Mouse (Mus musculus) adipocyte (in vitro differentiated cells): ENCODE data around the gene Lrrc23.
"Not testable (repeated sequence)": the region's sequence is repeated elsewhere in the genome, so short reads cannot be mapped to it uniquely, and the experiment has no call there.

Experiments
- DNase-seq: peaks from one replicate; pipeline ENCODE4 v3.0.0-alpha.2; 2016; ENCODE audit warnings: low spot score

The Lrrc23 gene

DNA sequence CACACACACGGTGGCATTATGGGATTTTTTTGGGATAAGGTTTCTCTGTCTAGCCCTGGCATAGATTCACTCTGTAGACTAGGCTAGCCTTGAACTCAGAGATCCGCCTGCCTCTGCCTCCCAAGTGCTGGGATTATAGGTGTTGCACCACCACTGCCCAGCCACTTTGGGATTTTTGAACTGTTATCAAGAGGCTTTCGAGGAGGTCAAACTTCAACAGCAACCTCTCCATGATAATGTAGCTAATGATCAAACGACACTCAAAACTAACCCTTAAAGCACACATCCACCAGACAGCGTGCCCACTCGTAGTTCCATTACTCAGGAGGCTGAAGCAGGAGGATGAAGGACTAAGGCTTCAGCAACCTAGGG, 28.4 kb upstream of the Lrrc23 start:
- no peak for DNase-seq

DNA sequence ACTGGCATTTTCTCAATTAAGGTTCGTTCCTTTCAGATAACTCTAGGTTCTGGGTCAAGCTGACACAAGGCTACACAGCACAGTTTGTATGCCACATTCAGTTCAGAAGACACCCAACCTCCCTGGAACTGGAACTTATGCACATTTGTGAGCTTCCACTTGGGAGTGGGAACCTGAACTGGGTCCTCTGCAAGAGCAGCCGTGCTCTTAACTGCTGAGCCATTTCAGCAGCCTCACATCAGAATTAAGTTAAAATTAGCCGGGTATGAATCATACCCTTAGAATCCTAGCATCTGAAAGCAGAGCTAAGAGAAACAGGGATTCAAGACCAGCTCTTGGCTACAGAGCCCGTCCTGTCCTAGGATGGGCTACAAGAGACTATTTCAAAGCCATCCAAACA, 27.8 kb upstream of the Lrrc23 start:
- DNase-seq, result no peak

DNA sequence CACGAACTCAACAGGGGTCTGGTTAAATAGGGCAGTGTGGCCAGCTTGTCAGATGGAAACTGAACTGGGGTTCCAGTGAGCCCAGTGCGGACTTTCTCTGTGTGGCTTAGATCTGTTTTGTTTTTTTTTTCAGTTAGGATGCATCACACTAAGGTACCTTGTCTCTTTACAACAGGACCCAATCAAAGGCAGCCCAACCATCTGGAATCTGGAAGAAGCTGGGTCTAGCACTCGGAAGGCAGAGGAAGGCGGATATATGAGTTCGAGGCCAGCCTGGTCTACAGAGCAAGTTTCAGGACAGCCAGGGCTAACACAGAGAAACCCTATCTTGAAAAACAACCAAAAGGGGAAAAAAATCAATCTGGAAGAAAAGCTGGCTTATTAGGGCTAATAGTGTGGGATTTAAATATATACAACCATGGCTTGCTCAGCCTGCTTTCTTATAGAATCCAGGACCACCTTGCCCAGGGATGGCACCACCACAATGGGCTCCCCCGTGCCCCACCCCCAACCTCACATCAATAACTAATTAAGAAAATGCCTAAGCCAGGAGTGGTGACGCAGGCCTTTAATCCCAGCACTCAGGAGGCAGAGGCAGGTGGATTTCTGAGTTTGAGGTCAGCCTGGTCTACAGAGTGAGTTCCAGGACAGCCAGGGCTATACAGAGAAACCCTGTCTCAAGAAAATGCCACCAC, 27.1 kb upstream of the Lrrc23 start:
- no peak for DNase-seq

DNA sequence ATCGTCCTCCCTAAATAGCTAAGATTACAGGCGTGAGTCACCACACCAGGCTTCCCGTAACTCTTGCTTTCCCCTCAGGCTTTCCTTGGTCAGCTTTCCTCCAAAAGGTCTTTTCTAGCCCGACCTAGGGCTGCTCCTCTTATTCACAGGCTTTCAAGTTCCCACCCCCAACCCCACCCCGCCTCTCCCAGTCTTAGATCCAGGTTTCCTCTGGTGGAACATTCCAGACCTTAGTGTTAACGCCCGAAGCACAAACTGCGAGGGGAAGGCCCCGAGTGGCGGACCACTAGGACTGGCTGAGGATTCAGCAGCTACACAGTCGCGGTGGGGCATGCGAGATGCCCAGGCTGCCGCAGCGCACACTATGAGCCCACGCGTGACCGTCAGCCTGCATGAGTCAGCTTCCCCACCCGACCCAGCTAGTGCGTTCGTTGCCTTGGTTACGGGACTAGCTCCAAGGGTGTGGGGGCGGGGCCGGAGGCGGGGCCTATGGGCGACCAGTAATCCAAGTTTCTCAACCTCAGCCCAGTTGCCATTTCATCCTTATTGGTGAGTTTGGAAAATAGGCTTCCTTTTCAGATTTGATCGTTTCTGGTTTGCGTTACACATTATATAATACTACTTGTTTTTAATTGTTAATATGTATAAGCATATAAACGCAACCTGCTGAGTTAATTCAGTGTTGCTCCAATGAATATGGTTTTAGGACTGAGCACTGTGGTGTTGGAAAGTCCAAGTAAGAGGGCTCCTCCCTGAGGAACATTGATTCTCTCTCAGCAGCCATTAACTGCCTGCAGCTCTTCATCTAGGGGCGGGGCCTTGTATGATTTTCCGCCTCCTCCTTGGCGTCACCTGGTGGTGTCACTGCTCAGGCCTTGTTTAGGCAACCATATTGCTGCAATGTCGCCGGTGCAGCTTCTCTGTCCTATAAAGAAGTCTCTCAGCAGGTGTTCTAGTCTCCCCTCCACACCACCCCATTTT, 26.1 kb upstream of the Lrrc23 start:
- DNase-seq, result peak; percentile 99

GRCm38 (mm10) chr6:124804341-124804740, 24.8 kb upstream of the Lrrc23 start:
- no peak for DNase-seq

DNA sequence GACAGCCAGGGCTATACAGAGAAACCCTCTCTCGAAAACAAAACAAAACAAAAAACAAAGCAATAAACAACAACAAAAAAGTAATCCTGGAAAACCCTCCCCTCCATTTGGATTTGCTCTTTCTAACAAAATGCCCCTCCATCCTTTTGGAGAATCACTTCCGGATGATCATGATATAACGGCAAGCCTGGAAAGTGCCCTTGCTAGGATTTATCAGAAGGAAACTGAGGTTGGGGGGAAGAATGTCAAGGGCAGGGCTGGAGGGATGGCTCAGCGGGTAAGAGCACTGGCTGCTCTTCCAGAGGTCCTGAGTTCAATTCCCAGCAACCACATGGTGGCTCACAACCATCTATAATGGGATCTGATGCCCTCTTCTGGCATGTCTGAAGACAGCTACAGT, 24.2 kb upstream of the Lrrc23 start:
- not testable (repeated sequence) for DNase-seq

DNA sequence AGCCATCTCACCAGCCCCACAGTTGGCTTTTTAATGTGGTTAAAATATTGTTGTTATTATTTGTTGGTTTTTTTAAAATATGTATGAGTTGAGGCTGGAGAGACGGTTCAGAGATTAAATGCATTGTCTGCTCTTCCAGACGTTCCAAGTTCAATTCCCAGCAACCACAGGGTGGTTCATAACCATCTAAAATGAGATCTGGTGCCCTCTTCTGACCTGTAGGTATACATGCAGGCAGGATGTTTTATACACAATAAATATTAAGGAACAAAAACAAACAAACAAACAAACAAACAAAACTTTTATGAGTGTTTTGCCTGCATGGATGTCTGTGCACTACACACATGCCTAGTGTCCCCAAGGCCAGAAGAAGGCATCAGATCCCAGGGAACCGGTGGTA, 23.5 kb upstream of the Lrrc23 start:
- DNase-seq, result no peak

- not testable (repeated sequence) for DNase-seq
Observed at GRCm38 (mm10) chr6:124802400-124802799, 22.9 kb upstream of the Lrrc23 start.

DNA sequence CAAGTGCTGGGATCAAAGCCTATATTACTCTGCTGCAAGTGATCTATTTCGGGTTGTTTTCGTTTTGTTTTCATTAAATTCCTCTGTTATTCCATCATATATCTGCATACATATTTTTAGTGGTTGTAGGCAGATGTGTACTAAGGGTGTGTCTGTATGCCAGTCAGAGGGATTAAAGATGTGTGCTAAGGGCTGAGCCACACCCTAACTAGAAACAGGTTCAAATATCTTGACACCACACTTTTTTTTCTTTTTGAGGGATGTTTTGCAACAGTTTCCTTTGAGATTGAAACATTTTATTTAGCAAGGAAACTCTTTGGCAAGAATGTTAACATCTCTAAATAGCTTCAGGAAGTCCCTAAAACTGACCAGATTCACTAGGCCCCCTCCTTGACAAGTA, 16.7 kb upstream of the Lrrc23 start:
- DNase-seq, result no peak

- no peak for DNase-seq
Observed at GRCm38 (mm10) chr6:124795781-124796180, 16.3 kb upstream of the Lrrc23 start.

GRCm38 (mm10) chr6:124791911-124792310, 12.4 kb upstream of the Lrrc23 start:
- no peak for DNase-seq

DNA sequence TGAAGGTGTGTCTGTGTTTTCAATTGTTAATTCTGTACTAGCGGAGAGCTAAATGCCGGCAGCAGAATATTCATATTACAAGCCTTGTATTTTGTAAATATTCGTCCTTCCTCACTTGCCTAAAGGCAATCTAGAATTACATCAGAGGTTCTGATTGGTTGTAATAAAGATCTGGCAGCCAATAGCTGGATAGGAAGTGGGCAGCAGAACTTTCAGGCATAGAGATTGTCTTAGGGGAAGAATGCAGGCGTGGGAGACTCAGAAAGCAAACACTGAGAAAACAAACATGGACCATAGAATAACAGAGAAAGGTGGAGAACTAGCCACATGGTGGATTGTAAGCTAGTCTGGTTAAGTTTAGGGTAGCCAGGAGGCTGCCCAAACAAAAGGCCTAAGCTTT, 10.6 kb upstream of the Lrrc23 start:
- no peak for DNase-seq

DNA sequence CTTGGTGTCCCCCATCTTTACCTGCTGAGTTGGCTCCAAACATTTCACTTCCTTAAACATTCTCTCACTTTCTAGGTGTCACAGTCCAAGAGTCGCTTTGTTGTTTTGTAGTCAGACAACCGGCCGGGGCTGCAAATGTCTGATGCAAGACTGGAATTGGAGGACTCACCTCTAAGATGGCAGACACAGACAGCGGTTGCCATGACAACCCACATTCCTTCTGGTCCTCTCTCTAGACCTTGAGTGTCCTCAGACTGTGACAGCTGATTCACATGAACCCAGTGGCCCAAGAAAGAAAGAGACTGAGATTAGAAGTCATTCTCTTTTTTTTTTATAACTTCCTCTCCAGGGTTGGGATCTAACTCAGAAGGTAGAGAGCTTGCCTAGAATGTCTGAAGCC, 10.0 kb upstream of the Lrrc23 start:
- DNase-seq, result no peak

- no peak for DNase-seq
Observed at GRCm38 (mm10) chr6:124787722-124788121, 8.2 kb upstream of the Lrrc23 start.

DNA sequence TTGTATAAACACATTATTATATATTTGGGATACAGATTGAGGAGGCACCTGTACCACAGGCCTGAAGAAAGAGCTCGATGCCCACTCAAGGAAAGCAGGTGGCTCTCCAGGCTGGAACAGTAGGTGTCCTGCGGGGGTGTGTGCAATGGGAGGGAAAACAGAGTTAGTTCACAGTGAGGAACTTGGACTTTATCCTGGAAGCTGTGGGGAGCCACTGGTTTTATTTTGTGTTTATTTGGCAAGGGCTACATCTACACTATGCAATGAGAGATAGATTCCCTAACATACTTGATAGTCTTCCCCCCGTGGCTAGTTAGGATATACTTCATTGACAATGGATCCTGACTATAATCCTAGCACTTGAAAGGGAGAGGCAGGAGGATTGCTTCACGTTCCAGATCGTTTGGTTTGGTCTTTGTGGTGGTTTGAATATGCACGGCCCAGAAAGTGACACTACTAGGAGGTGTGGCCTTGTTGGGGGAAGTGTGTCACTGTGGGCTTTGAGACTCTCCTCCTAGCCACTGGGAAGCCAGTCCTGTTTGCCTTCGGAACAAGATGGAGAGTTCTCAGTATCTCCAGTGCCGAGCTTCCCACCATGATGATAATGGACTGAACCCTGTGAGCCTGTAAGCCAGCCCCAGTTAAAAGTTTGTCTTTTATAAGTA, 7.4 kb upstream of the Lrrc23 start:
- no peak for DNase-seq

DNA sequence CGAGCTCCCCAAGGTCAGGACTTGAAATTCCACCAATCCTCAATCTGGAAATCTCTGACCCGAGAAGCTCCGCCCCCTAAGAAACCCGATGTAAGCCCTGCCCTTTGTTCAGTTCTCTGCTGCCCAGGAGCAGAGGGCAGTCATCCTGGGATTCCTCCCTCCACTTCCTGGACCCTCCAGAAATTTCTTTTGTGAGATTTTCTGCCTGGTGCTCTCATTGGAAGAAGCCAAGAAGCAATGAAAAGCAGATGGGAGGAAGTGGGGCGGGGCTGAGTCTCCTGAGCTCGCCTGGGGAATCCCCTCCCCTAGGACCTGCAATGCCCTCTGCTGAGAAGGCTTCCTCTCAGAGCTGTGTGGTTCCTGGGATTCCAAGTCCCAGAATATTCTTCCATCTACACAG, 2.9 kb upstream of the Lrrc23 start:
- peak; percentile 58 for DNase-seq

- DNase-seq, result no peak
Observed at GRCm38 (mm10) chr6:124780917-124781316, 1.4 kb upstream of the Lrrc23 start.

DNA sequence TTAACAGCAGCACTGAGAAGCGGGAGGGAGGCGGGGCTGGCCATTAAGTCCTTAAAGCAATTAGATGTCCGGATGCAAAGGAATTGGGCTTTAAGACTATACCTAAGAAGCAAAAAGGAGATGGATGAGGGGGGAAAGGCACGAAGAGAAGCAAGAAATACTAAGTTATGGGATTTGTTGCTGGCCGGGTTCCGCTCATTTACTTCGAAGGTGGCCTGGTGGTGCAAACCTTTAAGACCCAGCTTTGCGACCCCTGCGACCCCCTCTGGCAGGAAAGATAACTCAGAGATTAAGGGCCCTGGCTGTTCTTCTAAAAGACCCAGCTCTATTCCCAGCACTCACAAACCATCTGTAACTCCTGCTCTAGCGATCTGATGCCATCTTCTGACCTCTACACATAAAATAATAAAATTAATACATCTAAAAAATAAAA, 473 bp upstream of the Lrrc23 start:
- no peak for DNase-seq

DNA sequence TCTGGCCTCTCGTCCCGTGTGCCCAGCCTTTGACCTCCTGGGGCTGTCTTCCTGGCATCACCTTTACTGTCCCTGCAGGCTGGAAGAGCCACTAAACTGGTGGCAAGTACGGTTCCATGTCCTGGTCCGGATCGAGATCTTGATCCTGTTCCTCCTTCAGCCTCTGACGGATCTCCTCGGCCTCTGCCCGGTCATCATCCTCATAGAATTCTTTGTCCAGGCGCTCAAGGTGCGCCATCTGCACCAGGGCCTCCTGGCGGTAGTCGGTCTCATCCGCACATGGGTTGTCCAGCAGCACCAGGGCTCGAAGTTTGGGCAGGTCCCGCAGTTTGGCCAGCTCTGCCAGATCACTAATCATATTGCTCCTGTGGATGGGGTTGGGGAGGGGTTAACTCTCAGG, 9.0 kb downstream of the Lrrc23 start:
- DNase-seq, result no peak

- no peak for DNase-seq
Observed at GRCm38 (mm10) chr6:124770013-124770412, 9.5 kb downstream of the Lrrc23 start.

GRCm38 (mm10) chr6:124769101-124769765, 10.3 kb downstream of the Lrrc23 start, which contains the start of gene Eno2:
Gene Eno2 (minus strand): TSS chr6:124769673.
- DNase-seq, result no peak

DNA sequence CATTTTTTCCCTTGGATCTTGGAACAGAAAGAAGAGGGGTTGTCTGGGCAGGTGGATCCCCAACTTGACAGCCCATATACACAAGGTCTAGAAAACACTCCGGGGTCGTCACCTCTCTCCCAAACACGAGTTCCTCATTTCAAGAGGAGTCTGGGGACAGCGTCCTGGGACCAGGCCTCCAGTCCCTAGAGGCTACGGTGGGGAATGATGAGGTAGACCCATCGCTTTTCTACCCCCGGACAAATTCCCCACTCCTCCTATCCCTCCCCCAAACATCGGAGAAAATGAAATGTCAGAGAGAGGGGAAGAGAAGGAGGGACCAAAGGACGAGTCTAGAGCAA, 10.9 kb downstream of the Lrrc23 start:
- no peak for DNase-seq
